Mouse (Mus musculus) limb, embryonic 13.5 days (tissue): ENCODE measurements at regions not wholly inside any gene's neighbourhood (a gene's known extent, or its start where the extent isn't known, plus 50 kb on each side); places are given as distances from the start of the nearest gene placed in this dataset.

ENCODE experiments used
- ATAC-seq: fragments of 200-750 bp; cut with Nextera tagmentation; 2 replicates; pipeline ENCODE4 v1.8.0; 2017; ENCODE audit warnings: low read depth, moderate number of reproducible peaks, moderate TSS enrichment; ENCODE audit not compliant: low FRiP score
- H3K27ac ChIP-seq: fragments of 300-500 bp; sonication (generic); 2 replicates; pipeline ENCODE4 v1.5.1; 2015; ENCODE audit warnings: inconsistent platforms, mild to moderate bottlenecking, moderate library complexity
- H3K27me3 ChIP-seq: fragments of 300-500 bp; sonication (generic); 2 replicates; pipeline ENCODE4 v1.6.1; 2015; ENCODE audit warnings: mild to moderate bottlenecking, inconsistent platforms
- H3K36me3 ChIP-seq: fragments of 300-500 bp; sonication (generic); 2 replicates; pipeline ENCODE4 v1.6.1; 2015; ENCODE audit warnings: inconsistent platforms, mild to moderate bottlenecking, moderate library complexity
- H3K4me1 ChIP-seq: fragments of 300-500 bp; sonication (generic); 2 replicates; pipeline ENCODE4 v1.6.1; 2015; ENCODE audit warnings: inconsistent platforms
- H3K4me2 ChIP-seq: fragments of 300-500 bp; sonication (generic); replicated peaks from 2 replicates; pipeline ENCODE4 v1.6.1; 2015; ENCODE audit warnings: inconsistent platforms, mild to moderate bottlenecking, moderate library complexity
- H3K4me3 ChIP-seq: fragments of 300-500 bp; sonication (generic); 2 replicates; pipeline ENCODE4 v1.5.1; 2015; ENCODE audit warnings: moderate library complexity, mild to moderate bottlenecking, inconsistent platforms
- H3K9ac ChIP-seq: fragments of 300-500 bp; sonication (generic); 2 replicates; pipeline ENCODE4 v1.6.1; 2015; ENCODE audit warnings: mild to moderate bottlenecking, inconsistent platforms
- H3K9me3 ChIP-seq: fragments of 300-500 bp; sonication (generic); 2 replicates; pipeline ENCODE4 v1.6.1; 2016; ENCODE audit warnings: inconsistent platforms
- WGBS: fragments of 180-500 bp; shearing (Covaris S2); methylation state at CpG from one replicate; pipeline ENCODE4 v1.1.7; 2015; 5-methylcytosine and 5-hydroxymethylcytosine counted together

DNA sequence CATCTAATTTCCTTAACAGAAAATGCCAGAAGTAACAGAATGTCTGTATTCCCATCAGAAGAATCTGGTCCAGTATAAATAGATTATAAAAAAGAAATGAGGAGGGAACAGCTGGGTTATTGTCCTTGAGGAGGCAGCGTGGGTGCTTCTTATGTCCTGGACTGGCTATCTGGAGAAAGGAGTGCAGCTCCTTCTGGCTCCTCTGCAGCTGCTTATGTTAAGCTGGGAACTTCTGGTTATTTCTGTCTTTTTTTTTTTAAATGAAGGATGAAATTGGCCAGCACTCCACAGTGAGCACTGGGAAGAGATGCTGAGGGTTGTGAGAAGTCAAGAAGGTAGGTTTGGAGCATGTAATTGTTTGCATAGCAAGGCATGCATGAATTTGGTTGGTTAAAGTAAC, 441.5 kb downstream of the Ebf1 start:
- ATAC-seq = no peak
- Histone ChIP-seq H3K4me3 (no peak overlapping the region), H3K36me3 (no peaks in the 10 kb centered on the region), H3K9ac (no peak overlapping the region), H3K27ac (no peak overlapping the region), H3K4me1 (peaks cover 17% of the 10 kb centered on the region), H3K27me3 (no peaks in the 10 kb centered on the region), H3K4me2 (no peak overlapping the region), H3K9me3 (no peaks in the 10 kb centered on the region)
- 85% methylated on average over 1 of the region's 1 CpGs for WGBS

- H3K36me3 ChIP-seq = no peaks in the 10 kb centered on the region
- H3K27me3 ChIP-seq = no peaks in the 10 kb centered on the region
- no peak for ATAC-seq
- no peak overlapping the region for H3K4me3 ChIP-seq
- WGBS = 88% methylated on average over 3 of the region's 3 CpGs
- no peaks in the 10 kb centered on the region for H3K9me3 ChIP-seq
- H3K4me1 ChIP-seq = peaks cover 18% of the 10 kb centered on the region
- no peak overlapping the region for H3K27ac ChIP-seq
- no peak overlapping the region for H3K9ac ChIP-seq
- no peak overlapping the region for H3K4me2 ChIP-seq
Measured at GRCm38 (mm10) chr11:45066592-45066991, 449.5 kb downstream of the Ebf1 start.

DNA sequence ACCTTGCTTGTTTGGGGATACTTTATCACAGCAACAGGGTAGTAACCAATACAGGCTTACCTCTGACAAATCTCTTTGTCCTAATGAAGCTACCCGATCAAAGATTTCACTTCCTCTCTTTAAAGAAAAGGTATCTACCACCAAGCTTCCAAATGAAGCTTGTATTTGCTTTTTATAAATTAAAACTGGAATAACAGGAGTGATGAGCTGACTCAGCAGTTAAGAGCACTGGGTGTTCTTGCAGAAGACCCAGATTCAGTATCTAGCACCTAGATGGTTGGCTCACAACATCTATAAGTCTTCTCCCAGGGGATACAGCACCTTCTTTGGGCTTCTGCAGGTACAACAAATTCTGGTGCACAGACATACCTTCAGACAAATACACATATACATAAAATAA, 453.2 kb downstream of the Ebf1 start:
- Histone ChIP-seq H3K36me3 (no peaks in the 10 kb centered on the region), H3K27ac (no peak overlapping the region), H3K9me3 (no peaks in the 10 kb centered on the region), H3K27me3 (no peaks in the 10 kb centered on the region), H3K4me1 (peaks cover 9% of the 10 kb centered on the region), H3K4me2 (no peak overlapping the region), H3K9ac (no peak overlapping the region), H3K4me3 (no peak overlapping the region)
- WGBS = 84% methylated on average over 1 of the region's 1 CpGs
- ATAC-seq = no peak

- Histone ChIP-seq H3K4me3 (no peak overlapping the region), H3K9me3 (no peaks in the 10 kb centered on the region), H3K4me1 (peaks cover 9% of the 10 kb centered on the region), H3K9ac (no peak overlapping the region), H3K4me2 (no peak overlapping the region), H3K36me3 (no peaks in the 10 kb centered on the region), H3K27me3 (no peaks in the 10 kb centered on the region), H3K27ac (no peak overlapping the region)
- WGBS = 84% methylated on average over 2 of the region's 2 CpGs
- no peak for ATAC-seq
Measured at GRCm38 (mm10) chr11:45071195-45071594, 454.1 kb downstream of the Ebf1 start.

DNA sequence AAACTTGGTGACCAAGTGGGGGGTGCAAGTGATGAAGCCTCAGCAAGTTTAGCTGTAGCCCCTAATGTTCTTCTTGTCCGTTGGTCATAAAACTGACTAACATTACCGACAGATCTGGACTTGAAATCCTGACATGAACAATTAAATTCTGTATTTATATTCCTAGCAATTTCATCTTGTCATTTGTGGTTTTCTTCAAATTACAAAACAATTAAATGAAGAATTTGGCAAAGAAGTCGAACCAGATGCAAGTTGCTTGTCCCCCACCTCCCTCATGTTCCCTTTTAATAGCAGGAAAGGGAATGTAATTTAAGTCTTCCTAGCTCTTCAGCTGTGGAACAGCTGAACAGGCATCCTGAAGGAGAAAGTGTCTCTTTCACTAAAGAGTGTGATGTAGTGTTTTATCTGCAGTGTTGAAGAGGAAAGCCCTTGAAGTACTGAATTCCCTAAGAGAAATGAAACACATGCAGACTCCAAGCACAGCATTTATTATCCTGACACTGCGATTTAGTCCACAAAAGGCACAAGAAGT, 467.5 kb downstream of the Ebf1 start:
- Histone ChIP-seq H3K4me3 (no peak overlapping the region), H3K27me3 (no peaks in the 10 kb centered on the region), H3K36me3 (no peaks in the 10 kb centered on the region), H3K4me1 (peaks cover 16% of the 10 kb centered on the region; the same call in 1 of the 2 replicates), H3K9me3 (no peaks in the 10 kb centered on the region), H3K9ac (no peak overlapping the region), H3K27ac (no peak overlapping the region), H3K4me2 (no peak overlapping the region)
- 53% methylated on average over 4 of the region's 4 CpGs for WGBS
- no peak for ATAC-seq

GRCm38 (mm10) chr11:45085145-45085544, 468.0 kb downstream of the Ebf1 start:
- no peak for ATAC-seq
- Histone ChIP-seq H3K36me3 (no peaks in the 10 kb centered on the region), H3K4me3 (no peak overlapping the region)

DNA sequence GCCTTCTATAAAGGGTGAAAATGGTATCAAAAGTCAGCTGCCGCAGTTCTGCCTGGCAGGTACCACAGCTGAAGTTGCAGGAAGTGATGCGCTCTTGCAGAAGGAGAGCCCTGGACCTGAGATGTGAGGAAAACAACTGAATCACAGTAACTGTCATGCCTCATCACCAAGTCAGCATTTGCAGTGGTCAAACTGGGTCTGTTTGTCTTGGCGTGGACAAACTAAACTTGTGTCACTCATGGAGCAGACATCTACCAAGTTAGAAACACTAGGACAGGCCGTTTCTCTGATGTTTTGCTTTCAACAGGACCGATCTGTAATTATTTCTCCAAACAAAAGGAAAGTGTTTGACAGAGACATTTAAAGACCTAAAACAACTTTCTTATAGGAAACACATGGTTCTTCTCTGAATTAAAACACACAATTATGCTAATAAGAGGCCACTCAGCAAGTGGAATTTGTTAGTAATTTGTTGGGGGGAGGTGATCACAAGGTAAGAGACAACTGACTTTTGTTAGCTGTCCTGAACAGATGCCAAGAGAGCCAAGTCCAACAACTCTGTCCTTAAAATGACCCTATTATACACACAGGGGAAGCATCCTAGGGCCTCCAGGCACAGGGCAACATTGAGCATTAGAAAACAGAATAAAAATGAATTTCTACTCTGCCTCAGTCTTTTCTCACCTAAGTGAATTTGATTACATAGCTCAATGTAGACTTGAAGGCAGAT, 470.2 kb downstream of the Ebf1 start:
- 64% methylated on average over 5 of the region's 5 CpGs for WGBS
- no peaks in the 10 kb centered on the region for H3K9me3 ChIP-seq

More at GRCm38 (mm10) chr11:45085145-45085544, 468.0 kb downstream of the Ebf1 start:
- no peak overlapping the region for H3K9ac ChIP-seq
- peaks cover 16% of the 10 kb centered on the region; the same call in 1 of the 2 replicates for H3K4me1 ChIP-seq
- H3K27ac ChIP-seq = no peak overlapping the region
- H3K9me3 ChIP-seq = no peaks in the 10 kb centered on the region
- no peaks in the 10 kb centered on the region for H3K27me3 ChIP-seq
- H3K4me2 ChIP-seq = no peak overlapping the region

GRCm38 (mm10) chr11:45088286-45088685, 471.2 kb downstream of the Ebf1 start:
- Histone ChIP-seq H3K36me3 (no peaks in the 10 kb centered on the region), H3K27me3 (no peaks in the 10 kb centered on the region), H3K4me1 (peaks cover 16% of the 10 kb centered on the region; the same call in 1 of the 2 replicates), H3K4me3 (no peak overlapping the region), H3K4me2 (no peak overlapping the region), H3K9ac (no peak overlapping the region), H3K27ac (no peak overlapping the region), H3K9me3 (no peaks in the 10 kb centered on the region)
- 94% methylated on average over 1 of the region's 1 CpGs for WGBS
- ATAC-seq = no peak

More for the DNA sequence above, 470.2 kb downstream of the Ebf1 start:
- no peak overlapping the region for H3K9ac ChIP-seq
- H3K36me3 ChIP-seq = no peaks in the 10 kb centered on the region
- no peak overlapping the region for H3K4me2 ChIP-seq
- no peak for ATAC-seq
- H3K4me3 ChIP-seq = no peak overlapping the region
- no peak overlapping the region for H3K27ac ChIP-seq
- H3K27me3 ChIP-seq = no peaks in the 10 kb centered on the region
- H3K4me1 ChIP-seq = peaks cover 16% of the 10 kb centered on the region; the same call in 1 of the 2 replicates

DNA sequence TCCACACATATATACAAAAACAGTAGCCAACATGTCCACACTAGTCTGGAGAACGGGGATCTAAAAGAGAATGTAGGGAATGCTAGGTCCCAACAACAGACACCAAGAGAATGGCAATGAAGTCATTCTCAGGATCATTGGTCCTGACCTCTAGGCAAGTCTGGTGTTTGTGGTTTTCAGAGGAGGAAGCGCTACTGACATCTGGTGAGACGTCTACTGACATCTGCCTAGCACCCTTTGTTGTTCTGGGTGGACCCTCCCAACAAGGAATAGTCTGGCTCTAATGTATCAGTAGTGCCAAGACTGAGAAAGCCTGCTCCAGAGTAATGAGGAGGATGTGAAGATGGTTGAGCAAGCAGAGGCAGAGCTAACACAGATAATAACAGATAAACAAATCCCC, 472.4 kb downstream of the Ebf1 start:
- H3K4me3 ChIP-seq = no peak overlapping the region
- H3K27me3 ChIP-seq = no peaks in the 10 kb centered on the region
- H3K36me3 ChIP-seq = no peaks in the 10 kb centered on the region
- H3K4me2 ChIP-seq = no peak overlapping the region
- H3K27ac ChIP-seq = no peak overlapping the region
- no peaks in the 10 kb centered on the region for H3K9me3 ChIP-seq
- 74% methylated on average over 3 of the region's 3 CpGs for WGBS
- peaks cover 16% of the 10 kb centered on the region; the same call in 1 of the 2 replicates for H3K4me1 ChIP-seq
- no peak for ATAC-seq
- no peak overlapping the region for H3K9ac ChIP-seq

DNA sequence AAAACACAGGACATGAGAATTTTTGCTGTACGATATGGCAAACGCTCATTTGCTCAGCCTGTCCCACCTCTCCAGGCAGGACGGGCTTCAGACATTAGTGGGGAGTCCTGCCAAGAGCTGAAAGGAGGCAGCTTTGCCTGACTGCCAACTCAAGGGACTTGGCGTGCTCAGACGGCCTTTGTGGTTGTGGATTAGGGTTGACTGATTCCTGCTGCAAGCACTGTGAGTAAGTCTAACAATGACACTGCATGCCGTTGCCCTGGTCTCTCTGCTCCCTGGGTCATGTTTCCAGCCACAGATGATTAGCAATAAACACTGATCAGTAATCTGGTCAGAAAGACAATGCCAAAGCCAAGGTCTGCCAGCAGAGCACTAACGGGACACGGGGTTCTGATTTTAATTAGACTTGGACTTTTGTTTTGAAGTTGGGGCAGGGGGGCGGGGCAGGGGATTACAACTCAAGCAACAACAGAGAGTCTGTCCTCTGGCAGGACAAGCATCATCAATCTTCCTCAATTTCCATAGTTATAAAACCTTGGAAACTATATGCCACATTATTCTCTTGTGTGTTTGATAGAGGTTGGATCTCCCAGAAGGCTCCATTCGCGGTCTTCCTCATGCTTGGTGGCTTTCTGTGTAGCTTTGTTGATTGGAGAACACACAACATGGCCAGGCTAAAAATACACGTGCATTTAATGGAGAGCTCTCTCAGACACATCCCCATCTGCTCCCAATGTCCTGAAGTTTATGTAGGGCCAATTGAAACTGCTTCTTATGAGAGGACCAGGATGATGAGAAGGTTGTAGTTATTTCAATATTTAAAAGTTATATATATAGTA, 486.6 kb downstream of the Ebf1 start:
- Histone ChIP-seq H3K4me1 (peaks cover 4% of the 10 kb centered on the region; the same call in 1 of the 2 replicates), H3K9ac (no peak overlapping the region), H3K36me3 (no peaks in the 10 kb centered on the region), H3K4me3 (no peak overlapping the region), H3K27ac (no peak overlapping the region), H3K9me3 (no peaks in the 10 kb centered on the region), H3K27me3 (no peaks in the 10 kb centered on the region), H3K4me2 (no peak overlapping the region)
- WGBS = 52% methylated on average over 12 of the region's 12 CpGs
- ATAC-seq = no peak

- Histone ChIP-seq H3K9ac (no peak overlapping the region), H3K4me2 (no peak overlapping the region), H3K9me3 (no peaks in the 10 kb centered on the region), H3K36me3 (no peaks in the 10 kb centered on the region), H3K27ac (no peak overlapping the region), H3K27me3 (no peaks in the 10 kb centered on the region), H3K4me3 (no peak overlapping the region), H3K4me1 (peaks cover 9% of the 10 kb centered on the region; the same call in 1 of the 2 replicates)
- WGBS = 82% methylated on average over 1 of the region's 1 CpGs
- no peak for ATAC-seq
Measured at GRCm38 (mm10) chr11:45116702-45117101, 499.6 kb downstream of the Ebf1 start.

- ATAC-seq = no peak
- Histone ChIP-seq H3K4me1 (peaks cover 10% of the 10 kb centered on the region; the same call in 1 of the 2 replicates), H3K4me2 (no peak overlapping the region), H3K27ac (no peak overlapping the region), H3K27me3 (no peaks in the 10 kb centered on the region), H3K9ac (no peak overlapping the region), H3K4me3 (no peak overlapping the region), H3K9me3 (no peaks in the 10 kb centered on the region), H3K36me3 (no peaks in the 10 kb centered on the region)
- 34% methylated on average over 2 of the region's 2 CpGs for WGBS
Measured at GRCm38 (mm10) chr11:45123276-45123675, 506.2 kb downstream of the Ebf1 start.
